Mouse (Mus musculus): Measurements from ENCODE around the gene Pdgfra. TPM values are rescaled to one million over a fixed set of nuclear protein-coding genes. Genes with fewer than 3 reads are reported as not detected.

The Pdgfra gene
- polyA plus RNA-seq, 1 experiment from 2014 or later: 20.8 TPM

DNA sequence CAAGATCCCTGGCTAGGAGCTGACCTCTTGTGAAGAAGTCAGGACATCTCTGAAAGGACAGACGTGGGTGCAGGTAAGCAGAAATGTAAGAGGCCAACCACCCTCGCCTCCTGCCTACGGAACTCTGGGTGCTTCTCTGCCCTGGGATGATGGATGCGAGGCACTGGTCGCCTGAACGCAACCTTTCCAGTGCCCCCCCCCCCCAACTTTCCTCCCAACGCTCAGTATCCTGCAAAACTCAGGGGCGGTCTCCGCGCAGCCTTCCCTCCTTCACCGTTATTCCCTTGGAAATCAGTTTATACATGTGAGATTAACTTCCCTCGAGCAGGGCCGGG, 1.5 kb downstream of the Pdgfra start:
- peak overlapping the region; percentile 23 for H3K4me2 ChIP-seq (ENCODE audit: low read length)
- peak overlapping the region; percentile 34 for H3K4me3 ChIP-seq (ENCODE audit: low read length)
- H3K36me3 ChIP-seq (ENCODE audit: control insufficient read depth, insufficient read depth, low read length): no peaks in the 10 kb centered on the region
- peak overlapping the region; percentile 44; the same call in 1 of the 2 replicates for H3K9ac ChIP-seq (ENCODE audit: low read depth, low read length)
- peaks cover 28% of the 10 kb centered on the region for H3K4me1 ChIP-seq (ENCODE audit: control insufficient read depth, insufficient read depth, low read depth, low read length)
- under 1% methylated on average over 11 of the region's 13 CpGs for WGBS
- H3K27me3 ChIP-seq (replicated peaks; ENCODE audit: control insufficient read depth, insufficient read depth, low read length): peaks cover 12% of the 10 kb centered on the region
- no peak for ATAC-seq
- no peaks in the 10 kb centered on the region for H3K9me3 ChIP-seq (ENCODE audit: control insufficient read depth, low read length)
- H3K27ac ChIP-seq (ENCODE audit: low read depth, low read length): peak overlapping the region; percentile 11; the same call in 1 of the 2 replicates

DNA sequence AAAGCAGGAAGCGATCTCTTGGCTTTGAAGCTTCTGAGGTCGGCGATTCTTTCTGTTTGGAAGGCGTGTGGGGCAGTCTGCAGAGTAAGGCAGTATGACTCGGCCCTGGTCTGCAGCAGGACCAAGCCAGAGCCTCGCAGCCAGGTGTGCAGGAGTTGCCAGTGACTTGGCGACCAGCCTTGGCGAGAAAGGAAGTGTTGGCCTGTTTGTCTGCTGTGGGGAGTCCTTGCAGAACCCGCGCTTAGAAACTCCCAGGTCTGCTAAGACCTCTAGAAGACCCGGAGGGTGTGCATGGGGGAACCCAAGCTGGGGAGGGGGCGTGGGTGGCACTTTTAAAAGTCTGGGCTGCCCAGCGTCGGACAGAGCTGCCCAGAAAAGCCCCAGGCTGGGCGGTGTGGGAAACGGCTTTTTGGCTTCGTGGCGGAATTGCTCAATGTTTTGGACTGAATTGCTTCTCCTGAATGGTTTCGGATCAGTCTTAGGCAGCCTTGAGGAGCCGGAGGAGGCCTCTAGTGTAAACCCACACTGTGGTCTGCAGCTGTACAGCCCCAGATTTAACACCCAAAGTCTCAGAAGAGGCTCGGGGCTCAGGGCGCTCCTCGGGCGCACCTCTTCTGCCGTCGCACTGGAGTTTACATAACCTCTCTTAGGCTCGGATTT, 2.0 kb downstream of the Pdgfra start:
- Histone ChIP-seq H3K4me1 (ENCODE audit: control insufficient read depth, insufficient read depth, low read depth, low read length) (peaks cover 27% of the 10 kb centered on the region), H3K27me3 (replicated peaks; ENCODE audit: control insufficient read depth, insufficient read depth, low read length) (peaks cover 11% of the 10 kb centered on the region; the same call in 1 of the 2 replicates)

DNA sequence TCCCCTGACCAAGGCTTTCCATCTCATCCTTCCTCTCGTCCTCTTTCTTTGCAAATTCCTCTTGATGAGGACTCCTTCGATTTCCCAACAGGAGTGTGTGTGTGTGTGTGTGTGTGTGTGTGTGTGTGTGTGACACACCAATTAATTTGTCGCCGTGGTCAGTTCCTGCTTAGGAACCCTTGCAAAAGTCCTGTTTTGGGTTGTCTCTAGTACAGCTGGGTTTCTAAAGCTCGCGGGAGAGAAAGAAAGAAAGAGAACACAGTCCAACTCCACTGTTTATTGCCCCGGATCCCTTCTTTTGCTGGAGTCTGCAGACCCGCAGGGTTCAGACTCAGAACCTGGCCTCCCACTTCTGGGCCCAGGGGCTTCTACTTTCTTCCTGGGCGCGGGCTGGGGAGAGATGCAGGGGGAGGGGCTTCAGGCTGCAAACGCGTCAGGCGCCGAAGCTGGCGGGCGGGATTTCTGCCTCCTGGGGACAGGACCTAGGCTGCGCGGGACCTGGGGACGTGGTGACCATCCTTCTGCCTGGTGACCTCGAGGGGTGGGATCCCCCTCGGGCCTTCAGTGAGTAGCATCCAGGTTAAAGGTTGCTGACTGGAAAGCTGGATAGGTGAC, 2.6 kb downstream of the Pdgfra start:
- Histone ChIP-seq H3K27me3 (replicated peaks; ENCODE audit: control insufficient read depth, insufficient read depth, low read length) (peaks cover 10% of the 10 kb centered on the region; the same call in 1 of the 2 replicates), H3K27ac (ENCODE audit: low read depth, low read length) (no peak overlapping the region), H3K9ac (ENCODE audit: low read depth, low read length) (peak overlapping the region; percentile 44; the same call in 1 of the 2 replicates), H3K4me1 (ENCODE audit: control insufficient read depth, insufficient read depth, low read depth, low read length) (peaks cover 26% of the 10 kb centered on the region), H3K9me3 (ENCODE audit: control insufficient read depth, low read length) (no peaks in the 10 kb centered on the region), H3K36me3 (ENCODE audit: control insufficient read depth, insufficient read depth, low read length) (no peaks in the 10 kb centered on the region), H3K4me2 (ENCODE audit: low read length) (peak overlapping the region; percentile 42), H3K4me3 (ENCODE audit: low read length) (peak overlapping the region; percentile 34)
- ATAC-seq: no peak
- WGBS: under 1% methylated on average over 21 of the region's 21 CpGs

More for the DNA sequence above, 2.0 kb downstream of the Pdgfra start:
- Histone ChIP-seq H3K9ac (ENCODE audit: low read depth, low read length) (peak overlapping the region; percentile 44; the same call in 1 of the 2 replicates), H3K36me3 (ENCODE audit: control insufficient read depth, insufficient read depth, low read length) (no peaks in the 10 kb centered on the region), H3K4me2 (ENCODE audit: low read length) (peak overlapping the region; percentile 18; the same call in 1 of the 2 replicates), H3K9me3 (ENCODE audit: control insufficient read depth, low read length) (no peaks in the 10 kb centered on the region), H3K4me3 (ENCODE audit: low read length) (peak overlapping the region; percentile 34), H3K27ac (ENCODE audit: low read depth, low read length) (peak overlapping the region; percentile 11; the same call in 1 of the 2 replicates)
- WGBS: 1% methylated on average over 27 of the region's 27 CpGs
- ATAC-seq: no peak

DNA sequence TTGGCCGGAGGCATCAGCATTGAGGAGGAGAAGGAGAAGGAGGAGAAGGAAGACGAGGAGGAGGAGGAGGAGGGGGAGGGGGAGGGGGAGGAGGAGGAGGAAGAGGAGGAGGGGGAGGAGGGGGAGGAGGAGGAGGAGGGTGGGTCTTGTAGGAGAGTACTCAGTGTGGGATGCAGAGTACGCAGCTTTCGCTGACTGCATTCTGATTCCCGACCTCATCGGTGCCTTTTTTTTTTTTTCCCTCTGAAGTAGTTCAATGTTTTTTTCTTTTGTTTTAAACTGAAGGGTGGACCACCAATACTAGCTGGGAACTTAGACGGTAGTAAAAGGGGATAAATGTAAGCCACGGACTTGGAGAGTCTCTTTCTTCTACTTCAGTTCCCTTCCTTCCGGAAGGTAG, 3.2 kb downstream of the Pdgfra start:
- no peak overlapping the region for H3K27ac ChIP-seq (ENCODE audit: low read depth, low read length)
- no peaks in the 10 kb centered on the region for H3K9me3 ChIP-seq (ENCODE audit: control insufficient read depth, low read length)
- 1% methylated on average over 7 of the region's 9 CpGs for WGBS
- no peaks in the 10 kb centered on the region for H3K36me3 ChIP-seq (ENCODE audit: control insufficient read depth, insufficient read depth, low read length)
- H3K4me2 ChIP-seq (ENCODE audit: low read length): peak overlapping the region; percentile 77
- H3K4me1 ChIP-seq (ENCODE audit: control insufficient read depth, insufficient read depth, low read depth, low read length): peaks cover 21% of the 10 kb centered on the region
- H3K4me3 ChIP-seq (ENCODE audit: low read length): peak overlapping the region; percentile 46
- H3K27me3 ChIP-seq (replicated peaks; ENCODE audit: control insufficient read depth, insufficient read depth, low read length): peaks cover 5% of the 10 kb centered on the region; the same call in 1 of the 2 replicates
- H3K9ac ChIP-seq (ENCODE audit: low read depth, low read length): no peak overlapping the region
- ATAC-seq: no peak

DNA sequence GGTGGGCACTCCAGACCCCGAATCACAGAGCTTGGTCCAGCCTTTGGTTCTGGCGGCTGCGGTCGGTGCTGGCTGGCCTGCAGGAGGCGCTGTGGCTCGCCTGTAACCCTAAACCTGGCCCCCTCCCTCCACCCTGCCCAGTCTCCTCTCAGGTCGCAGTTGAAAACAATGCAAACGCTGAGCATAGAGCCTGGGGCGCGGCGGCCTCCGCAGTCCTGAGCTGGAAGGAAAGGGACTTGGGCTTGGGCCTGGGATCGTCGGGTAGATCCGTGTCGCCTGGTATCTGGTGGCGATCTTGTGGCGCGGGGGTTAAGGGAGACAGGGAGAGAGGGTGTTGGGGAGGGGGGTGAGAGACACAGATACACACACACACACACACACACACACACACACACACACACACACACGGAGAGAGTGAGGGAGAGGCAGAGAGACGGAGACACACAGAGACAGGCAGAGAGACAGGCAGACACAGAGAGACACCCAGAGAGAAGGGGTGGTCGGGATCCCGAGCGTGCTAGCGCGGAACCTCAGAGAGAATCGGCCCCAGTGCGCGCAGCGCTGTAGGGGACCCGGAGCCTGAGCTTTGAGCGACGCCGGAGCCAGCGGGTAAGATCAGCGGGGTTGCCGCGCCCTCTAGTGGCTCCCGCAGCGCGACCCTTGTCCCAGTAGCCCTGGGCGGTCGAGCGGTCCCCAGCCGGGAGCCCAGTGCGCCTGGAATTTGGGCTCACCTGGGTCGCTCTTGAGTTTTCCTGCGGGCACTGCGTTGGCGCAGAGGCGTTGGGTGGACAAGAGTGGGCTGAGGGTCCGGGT, 3.9 kb downstream of the Pdgfra start:
- 0% methylated on average over 51 of the region's 52 CpGs for WGBS
- H3K4me3 ChIP-seq (ENCODE audit: low read length): peak overlapping the region; percentile 46
- H3K9ac ChIP-seq (ENCODE audit: low read depth, low read length): peak overlapping the region; percentile 42
- H3K9me3 ChIP-seq (ENCODE audit: control insufficient read depth, low read length): no peaks in the 10 kb centered on the region
- peaks cover 3% of the 10 kb centered on the region; the same call in 1 of the 2 replicates for H3K27me3 ChIP-seq (replicated peaks; ENCODE audit: control insufficient read depth, insufficient read depth, low read length)
- peak overlapping the region; percentile 77 for H3K4me2 ChIP-seq (ENCODE audit: low read length)
- no peaks in the 10 kb centered on the region for H3K36me3 ChIP-seq (ENCODE audit: control insufficient read depth, insufficient read depth, low read length)
- peak; percentile 90 for ATAC-seq
- peaks cover 17% of the 10 kb centered on the region for H3K4me1 ChIP-seq (ENCODE audit: control insufficient read depth, insufficient read depth, low read depth, low read length)
- H3K27ac ChIP-seq (ENCODE audit: low read depth, low read length): no peak overlapping the region; the same call in 1 of the 2 replicates

DNA sequence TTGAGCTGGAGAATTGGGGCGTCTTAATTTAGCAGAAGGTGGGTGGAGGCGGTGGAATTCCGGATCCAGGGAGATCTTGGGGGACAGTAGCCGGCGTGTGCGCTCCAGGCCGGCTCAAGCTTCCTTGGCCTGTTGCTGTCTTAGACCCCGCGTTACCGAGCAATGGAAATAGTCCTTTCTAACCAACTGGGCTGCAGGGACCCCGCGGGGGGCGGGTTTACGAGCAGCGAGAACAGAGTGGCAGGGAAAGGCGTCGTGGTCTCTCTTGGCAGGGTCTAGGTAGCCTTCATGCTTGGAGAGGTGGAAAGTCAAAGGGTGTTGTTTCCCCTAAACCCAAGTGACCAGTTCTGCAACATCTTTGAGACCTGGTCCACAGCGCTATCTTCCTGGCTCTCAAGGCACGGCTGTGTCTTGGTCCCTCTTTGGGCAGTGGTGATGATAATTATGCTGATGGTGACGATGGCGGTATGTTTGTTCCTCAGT, 4.5 kb downstream of the Pdgfra start:
- H3K36me3 ChIP-seq (ENCODE audit: control insufficient read depth, insufficient read depth, low read length): no peaks in the 10 kb centered on the region
- H3K4me1 ChIP-seq (ENCODE audit: control insufficient read depth, insufficient read depth, low read depth, low read length): peaks cover 12% of the 10 kb centered on the region
- H3K4me2 ChIP-seq (ENCODE audit: low read length): peak overlapping the region; percentile 77
- peak; percentile 35 for ATAC-seq
- H3K9me3 ChIP-seq (ENCODE audit: control insufficient read depth, low read length): no peaks in the 10 kb centered on the region
- peaks cover 3% of the 10 kb centered on the region; the same call in 1 of the 2 replicates for H3K27me3 ChIP-seq (replicated peaks; ENCODE audit: control insufficient read depth, insufficient read depth, low read length)
- WGBS: under 1% methylated on average over 19 of the region's 21 CpGs
- H3K27ac ChIP-seq (ENCODE audit: low read depth, low read length): no peak overlapping the region; the same call in 1 of the 2 replicates
- peak overlapping the region; percentile 46 for H3K4me3 ChIP-seq (ENCODE audit: low read length)
- H3K9ac ChIP-seq (ENCODE audit: low read depth, low read length): peak overlapping the region; percentile 42

DNA sequence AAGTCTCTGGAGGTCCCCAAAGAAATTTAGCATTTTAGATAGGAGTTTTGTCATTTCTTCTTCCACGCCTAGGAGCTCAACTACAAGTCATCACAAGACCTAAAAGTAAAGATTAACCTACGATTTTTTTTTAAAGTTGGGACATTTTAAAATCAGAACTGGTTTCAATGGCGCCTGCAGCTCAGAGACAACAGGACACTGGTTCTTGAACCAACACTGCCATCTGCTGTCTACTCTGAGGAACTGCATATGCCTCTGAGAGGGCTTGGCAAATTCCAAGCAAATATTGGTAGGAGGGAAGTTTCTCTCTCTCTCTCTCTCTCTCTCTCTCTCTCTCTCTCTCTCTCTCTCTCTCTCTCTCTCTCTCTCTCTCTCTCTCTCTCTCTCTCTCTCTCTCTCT, 4.9 kb downstream of the Pdgfra start:
- peak overlapping the region; percentile 77 for H3K4me2 ChIP-seq (ENCODE audit: low read length)
- H3K4me1 ChIP-seq (ENCODE audit: control insufficient read depth, insufficient read depth, low read depth, low read length): peaks cover 12% of the 10 kb centered on the region
- peaks cover 3% of the 10 kb centered on the region; the same call in 1 of the 2 replicates for H3K27me3 ChIP-seq (replicated peaks; ENCODE audit: control insufficient read depth, insufficient read depth, low read length)
- no peaks in the 10 kb centered on the region for H3K36me3 ChIP-seq (ENCODE audit: control insufficient read depth, insufficient read depth, low read length)
- no peaks in the 10 kb centered on the region for H3K9me3 ChIP-seq (ENCODE audit: control insufficient read depth, low read length)
- 0% methylated on average over 3 of the region's 3 CpGs for WGBS
- peak overlapping the region; percentile 42; the same call in 1 of the 2 replicates for H3K9ac ChIP-seq (ENCODE audit: low read depth, low read length)
- H3K4me3 ChIP-seq (ENCODE audit: low read length): peak overlapping the region; percentile 46
- ATAC-seq: no peak
- no peak overlapping the region for H3K27ac ChIP-seq (ENCODE audit: low read depth, low read length)

DNA sequence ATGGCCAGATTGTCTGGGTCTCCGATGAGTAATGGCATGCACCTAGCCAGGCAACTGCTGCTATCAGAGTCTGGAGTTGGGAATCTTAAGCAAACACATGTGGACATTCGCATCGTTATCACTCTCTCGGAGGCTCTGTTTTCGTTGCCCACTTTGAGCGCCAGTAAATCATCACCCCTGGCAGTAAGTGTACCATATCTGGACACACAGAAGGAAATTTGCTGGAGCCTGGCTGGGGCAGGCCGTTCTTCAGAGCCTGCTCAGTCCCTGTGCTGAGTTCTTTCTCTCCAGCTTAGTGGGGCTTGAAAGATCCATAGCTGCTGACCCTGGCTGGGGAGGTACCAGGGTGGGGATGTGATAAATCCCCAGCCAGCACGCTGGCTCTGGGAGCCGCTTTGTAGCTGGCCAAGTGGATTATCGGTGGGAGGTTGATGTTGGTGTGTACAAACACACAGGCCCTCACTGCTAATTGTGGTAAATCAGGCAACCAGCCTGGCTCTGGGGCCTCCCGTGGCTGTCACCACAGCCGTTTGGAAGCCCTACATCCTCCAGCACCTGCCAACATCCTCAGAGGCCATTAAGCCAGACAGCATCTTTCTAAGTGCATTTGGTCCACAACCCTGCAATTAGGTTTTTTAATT, 8.6 kb downstream of the Pdgfra start:
- WGBS: 57% methylated on average over 12 of the region's 12 CpGs
- Histone ChIP-seq H3K9ac (ENCODE audit: low read depth, low read length) (no peak overlapping the region), H3K4me1 (ENCODE audit: control insufficient read depth, insufficient read depth, low read depth, low read length) (peaks cover 3% of the 10 kb centered on the region; the same call in 1 of the 2 replicates), H3K4me3 (ENCODE audit: low read length) (no peak overlapping the region), H3K27me3 (replicated peaks; ENCODE audit: control insufficient read depth, insufficient read depth, low read length) (no peaks in the 10 kb centered on the region; the same call in 1 of the 2 replicates), H3K27ac (ENCODE audit: low read depth, low read length) (peak overlapping the region; percentile 7; the same call in 1 of the 2 replicates), H3K36me3 (ENCODE audit: control insufficient read depth, insufficient read depth, low read length) (no peaks in the 10 kb centered on the region), H3K4me2 (ENCODE audit: low read length) (no peak overlapping the region), H3K9me3 (ENCODE audit: control insufficient read depth, low read length) (no peaks in the 10 kb centered on the region)
- ATAC-seq: no peak
